ENCODE assay signal across 8 mouse cellular contexts in genomic region chr12:109542635-109543249, GRCm38 (mm10). TPM values are rescaled to one million over a fixed set of nuclear protein-coding genes. Genes with fewer than 3 reads are reported as not detected.
DNase-seq lines count a peak whose midpoint lies in the region; ATAC-seq lines count a peak whose summit lies in the region.

No protein-coding gene starts in this region.

- H3K27me3 ChIP-seq in embryonic facial prominence, embryonic 11.5 days (ENCODE audit: control insufficient read depth, insufficient read depth, low read length), result no peaks in the 10 kb centered on the region
- H3K27me3 ChIP-seq in heart, embryonic 16.5 days (ENCODE audit: control insufficient read depth, insufficient read depth, low read length), result no peaks in the 10 kb centered on the region

- H3K4me1 ChIP-seq in embryonic facial prominence, embryonic 11.5 days (ENCODE audit: control insufficient read depth, insufficient read depth, low read length), result peaks cover 2% of the 10 kb centered on the region; the same call in 1 of the 2 replicates
- H3K4me1 ChIP-seq in heart, embryonic 16.5 days (ENCODE audit: control insufficient read depth, insufficient read depth, low read length), result no peaks in the 10 kb centered on the region

- WGBS in embryonic facial prominence, embryonic 11.5 days, result 42% methylated on average over 17 of the region's 17 CpGs
- 39% methylated on average over 17 of the region's 17 CpGs for WGBS in heart, embryonic 16.5 days

- intact Hi-C loops in left cerebral cortex, postnatal 25 days (cut with DNase I), result loop anchor here (2.0 to 5.0 kb wide), 3 partner anchors 106 to 640 kb away; no protein-coding TSS in a partner anchor

- peak; percentile 61 for DNase-seq in MEL-GATA-1-ER (ENCODE audit: extremely low read depth, low read depth)
- DNase-seq in adrenal gland, postnatal 36 days, result peak; percentile 80 to 85
- DNase-seq in embryonic facial prominence, embryonic 11.5 days (ENCODE audit: low spot score), result peak; percentile 75
- peak; percentile 91 to 96 for DNase-seq in left cerebral cortex, postnatal 25 days (ENCODE audit: low spot score in 2 of 2)
- peak; percentile 36 for DNase-seq in skeletal muscle tissue, adult 2 months (ENCODE audit: low read depth, low spot score)
- no peak for DNase-seq in ovary, adult 18-20 months (ENCODE audit: low spot score)

- no peaks in the 10 kb centered on the region for H3K36me3 ChIP-seq in embryonic facial prominence, embryonic 11.5 days (replicated peaks; ENCODE audit: control insufficient read depth, insufficient read depth, low read depth, low read length)
- peaks cover 2% of the 10 kb centered on the region; the same call in 1 of the 2 replicates for H3K36me3 ChIP-seq in heart, embryonic 16.5 days (ENCODE audit: control insufficient read depth, insufficient read depth)

- no peak overlapping the region for H3K27ac ChIP-seq in embryonic facial prominence, embryonic 11.5 days (replicated peaks; ENCODE audit: low read depth, low read length)
- no peak overlapping the region for H3K27ac ChIP-seq in heart, embryonic 16.5 days (ENCODE audit: low read length)

- H3K4me3 ChIP-seq in embryonic facial prominence, embryonic 11.5 days (ENCODE audit: low read depth, low read length), result peak overlapping the region; percentile 50
- peak overlapping the region; percentile 52 for H3K4me3 ChIP-seq in heart, embryonic 16.5 days (ENCODE audit: low read length)

- no peak for ATAC-seq in embryonic facial prominence, embryonic 11.5 days (replicated peaks; ENCODE audit: insufficient number of reproducible peaks, low FRiP score, low TSS enrichment, low read depth)
- peak; percentile 47; the same call in 1 of the 2 replicates for ATAC-seq in heart, embryonic 16.5 days (replicated peaks; ENCODE audit: extremely low read depth, insufficient read depth, low FRiP score)
- ATAC-seq in megakaryocyte-erythroid progenitor cell, adult 5-6 weeks (replicated peaks; ENCODE audit: low FRiP score, low TSS enrichment, poor library complexity, severe bottlenecking), result peak; percentile 85

- H3K9me3 ChIP-seq in embryonic facial prominence, embryonic 11.5 days (replicated peaks; ENCODE audit: control insufficient read depth, low read length), result peaks cover 16% of the 10 kb centered on the region
- peaks cover 38% of the 10 kb centered on the region for H3K9me3 ChIP-seq in heart, embryonic 16.5 days (replicated peaks; ENCODE audit: control insufficient read depth, low read length)

- H3K4me2 ChIP-seq in embryonic facial prominence, embryonic 11.5 days (ENCODE audit: low read depth, low read length), result no peak overlapping the region
- H3K4me2 ChIP-seq in heart, embryonic 16.5 days (ENCODE audit: low read depth, low read length), result no peak overlapping the region; the same call in 1 of the 2 replicates

- H3K9ac ChIP-seq in embryonic facial prominence, embryonic 11.5 days (replicated peaks; ENCODE audit: low read length), result no peak overlapping the region
- no peak overlapping the region for H3K9ac ChIP-seq in heart, embryonic 16.5 days (ENCODE audit: low read length)

RNA-seq across cellular contexts. Expression of gene Rtl1, which starts 57.4 kb away (rescaled TPM):
- total RNA-seq in adrenal gland, postnatal 36 days (2021), result 1 to 10 TPM; 3.9 to 9.7 TPM
- polyA plus RNA-seq in embryonic facial prominence, embryonic 11.5 days (2014; fragmentation: Nextera tagmentation; extraction: Ambion mirVana), result 0.84 and 0.89 TPM in 2 replicates
- polyA plus RNA-seq in heart, embryonic 16.5 days (2015; fragmentation: Nextera tagmentation; extraction: Ambion mirVana), result 0.49 and 0.57 TPM in 2 replicates
- under 1 TPM; 0.18 to 0.34 TPM for total RNA-seq in left cerebral cortex, postnatal 25 days (2021)
- total RNA-seq in megakaryocyte-erythroid progenitor cell, adult 5-6 weeks (2014; fragmentation: Nextera tagmentation), result not detected in 2 replicates
- not detected in 2 replicates for total RNA-seq in megakaryocyte-erythroid progenitor cell, adult 5-6 weeks (2017)
